Mouse (Mus musculus): ENCODE measurements around the gene Prdm16. TPM values are rescaled to one million over a fixed set of nuclear protein-coding genes. Genes with fewer than 3 reads are reported as not detected.

Gene Prdm16
- polyA plus RNA-seq, 1 experiment from 2014 or later, result 87.1 TPM

- Histone ChIP-seq H3K9me3 (ENCODE audit: control insufficient read depth, low read length) (no peaks in the 10 kb centered on the region), H3K4me2 (ENCODE audit: low read depth, severe bottlenecking) (no peak overlapping the region), H3K4me3 (ENCODE audit: low read depth, low read length) (no peak overlapping the region), H3K36me3 (ENCODE audit: control insufficient read depth, insufficient read depth, low read length) (0 out of 2 replicates have a peak, but pooled peaks cover 2% of the 10 kb centered on the region), H3K27ac (replicated peaks; ENCODE audit: low read depth, low read length) (no peak overlapping the region), H3K4me1 (ENCODE audit: control insufficient read depth, insufficient read depth, low read length) (peaks cover 56% of the 10 kb centered on the region), H3K27me3 (ENCODE audit: control insufficient read depth, insufficient read depth, low read length) (no peaks in the 10 kb centered on the region), H3K9ac (ENCODE audit: low read length) (no peak overlapping the region)
- DNase-seq (ENCODE audit: low spot score), result peak; percentile 71
- 7% methylated on average over 11 of the region's 11 CpGs for WGBS
- no peak for ATAC-seq (ENCODE audit: insufficient number of reproducible peaks, low FRiP score, low TSS enrichment, low read depth)
Observed at GRCm38 (mm10) chr4:154424681-154425080, 212.0 kb downstream of the Prdm16 start.

GRCm38 (mm10) chr4:154422431-154422913 is 214.2 kb downstream of the Prdm16 start:
- H3K36me3 ChIP-seq (ENCODE audit: control insufficient read depth, insufficient read depth, low read length), result no peaks in the 10 kb centered on the region
- WGBS, result 5% methylated on average over 10 of the region's 10 CpGs
- 0 out of 2 replicates have a peak overlapping the region, but pooled peaks have one; percentile 18 for H3K27ac ChIP-seq (replicated peaks; ENCODE audit: low read depth, low read length)
- H3K9ac ChIP-seq (ENCODE audit: low read length), result peak overlapping the region; percentile 32; the same call in 1 of the 2 replicates
- no peak for ATAC-seq (ENCODE audit: insufficient number of reproducible peaks, low FRiP score, low TSS enrichment, low read depth)
- no peak overlapping the region for H3K4me2 ChIP-seq (ENCODE audit: low read depth, severe bottlenecking)
- H3K4me3 ChIP-seq (ENCODE audit: low read depth, low read length), result no peak overlapping the region
- no peaks in the 10 kb centered on the region for H3K27me3 ChIP-seq (ENCODE audit: control insufficient read depth, insufficient read depth, low read length)
- H3K9me3 ChIP-seq (ENCODE audit: control insufficient read depth, low read length), result peaks cover 4% of the 10 kb centered on the region; the same call in 1 of the 2 replicates
- H3K4me1 ChIP-seq (ENCODE audit: control insufficient read depth, insufficient read depth, low read length), result peaks cover 52% of the 10 kb centered on the region
- peak; percentile 47 for DNase-seq (ENCODE audit: low spot score)

GRCm38 (mm10) chr4:154420749-154421148 is 215.9 kb downstream of the Prdm16 start:
- H3K9me3 ChIP-seq (ENCODE audit: control insufficient read depth, low read length), result peaks cover 4% of the 10 kb centered on the region; the same call in 1 of the 2 replicates
- no peak overlapping the region for H3K4me2 ChIP-seq (ENCODE audit: low read depth, severe bottlenecking)
- 86% methylated on average over 17 of the region's 17 CpGs for WGBS
- no peaks in the 10 kb centered on the region for H3K36me3 ChIP-seq (ENCODE audit: control insufficient read depth, insufficient read depth, low read length)
- no peak overlapping the region for H3K4me3 ChIP-seq (ENCODE audit: low read depth, low read length)
- ATAC-seq (ENCODE audit: insufficient number of reproducible peaks, low FRiP score, low TSS enrichment, low read depth) (no peak), DNase-seq (ENCODE audit: low spot score) (no peak)
- H3K4me1 ChIP-seq (ENCODE audit: control insufficient read depth, insufficient read depth, low read length), result peaks cover 50% of the 10 kb centered on the region
- H3K27me3 ChIP-seq (ENCODE audit: control insufficient read depth, insufficient read depth, low read length), result no peaks in the 10 kb centered on the region
- no peak overlapping the region for H3K27ac ChIP-seq (replicated peaks; ENCODE audit: low read depth, low read length)
- no peak overlapping the region for H3K9ac ChIP-seq (ENCODE audit: low read length)

- H3K27me3 ChIP-seq (ENCODE audit: control insufficient read depth, insufficient read depth, low read length), result no peaks in the 10 kb centered on the region
- H3K9me3 ChIP-seq (ENCODE audit: control insufficient read depth, low read length), result peaks cover 4% of the 10 kb centered on the region; the same call in 1 of the 2 replicates
- H3K4me2 ChIP-seq (ENCODE audit: low read depth, severe bottlenecking), result no peak overlapping the region
- H3K4me1 ChIP-seq (ENCODE audit: control insufficient read depth, insufficient read depth, low read length), result peaks cover 48% of the 10 kb centered on the region
- ATAC-seq (ENCODE audit: insufficient number of reproducible peaks, low FRiP score, low TSS enrichment, low read depth) (no peak), DNase-seq (ENCODE audit: low spot score) (no peak)
- no peak overlapping the region for H3K27ac ChIP-seq (replicated peaks; ENCODE audit: low read depth, low read length)
- 91% methylated on average over 4 of the region's 4 CpGs for WGBS
- H3K9ac ChIP-seq (ENCODE audit: low read length), result no peak overlapping the region
- H3K36me3 ChIP-seq (ENCODE audit: control insufficient read depth, insufficient read depth, low read length), result no peaks in the 10 kb centered on the region
- no peak overlapping the region for H3K4me3 ChIP-seq (ENCODE audit: low read depth, low read length)
Observed at GRCm38 (mm10) chr4:154419766-154420165, 216.9 kb downstream of the Prdm16 start.

GRCm38 (mm10) chr4:154418993-154419392 is 217.7 kb downstream of the Prdm16 start:
- DNase-seq (ENCODE audit: low spot score) (peak; percentile 53), ATAC-seq (ENCODE audit: insufficient number of reproducible peaks, low FRiP score, low TSS enrichment, low read depth) (no peak)
- Histone ChIP-seq H3K4me2 (ENCODE audit: low read depth, severe bottlenecking) (no peak overlapping the region), H3K4me1 (ENCODE audit: control insufficient read depth, insufficient read depth, low read length) (peaks cover 48% of the 10 kb centered on the region), H3K27me3 (ENCODE audit: control insufficient read depth, insufficient read depth, low read length) (no peaks in the 10 kb centered on the region), H3K27ac (replicated peaks; ENCODE audit: low read depth, low read length) (no peak overlapping the region), H3K9me3 (ENCODE audit: control insufficient read depth, low read length) (peaks cover 4% of the 10 kb centered on the region; the same call in 1 of the 2 replicates), H3K36me3 (ENCODE audit: control insufficient read depth, insufficient read depth, low read length) (no peaks in the 10 kb centered on the region), H3K9ac (ENCODE audit: low read length) (no peak overlapping the region), H3K4me3 (ENCODE audit: low read depth, low read length) (no peak overlapping the region)
- WGBS, result 37% methylated on average over 2 of the region's 2 CpGs

- peaks cover 48% of the 10 kb centered on the region for H3K4me1 ChIP-seq (ENCODE audit: control insufficient read depth, insufficient read depth, low read length)
- H3K4me2 ChIP-seq (ENCODE audit: low read depth, severe bottlenecking), result no peak overlapping the region
- no peak for ATAC-seq (ENCODE audit: insufficient number of reproducible peaks, low FRiP score, low TSS enrichment, low read depth)
- no peaks in the 10 kb centered on the region for H3K36me3 ChIP-seq (ENCODE audit: control insufficient read depth, insufficient read depth, low read length)
- DNase-seq (ENCODE audit: low spot score), result no peak
- no peak overlapping the region for H3K27ac ChIP-seq (replicated peaks; ENCODE audit: low read depth, low read length)
- H3K9me3 ChIP-seq (ENCODE audit: control insufficient read depth, low read length), result peaks cover 4% of the 10 kb centered on the region; the same call in 1 of the 2 replicates
- H3K27me3 ChIP-seq (ENCODE audit: control insufficient read depth, insufficient read depth, low read length), result no peaks in the 10 kb centered on the region
- no peak overlapping the region for H3K9ac ChIP-seq (ENCODE audit: low read length)
- H3K4me3 ChIP-seq (ENCODE audit: low read depth, low read length), result no peak overlapping the region
- 79% methylated on average over 4 of the region's 4 CpGs for WGBS
Observed at GRCm38 (mm10) chr4:154418327-154418744, 218.3 kb downstream of the Prdm16 start.

GRCm38 (mm10) chr4:154416728-154417127 is 219.9 kb downstream of the Prdm16 start:
- DNase-seq (ENCODE audit: low spot score), result peak; percentile 58
- H3K27me3 ChIP-seq (ENCODE audit: control insufficient read depth, insufficient read depth, low read length), result no peaks in the 10 kb centered on the region
- H3K4me2 ChIP-seq (ENCODE audit: low read depth, severe bottlenecking), result no peak overlapping the region
- H3K9ac ChIP-seq (ENCODE audit: low read length), result no peak overlapping the region
- peaks cover 4% of the 10 kb centered on the region; the same call in 1 of the 2 replicates for H3K9me3 ChIP-seq (ENCODE audit: control insufficient read depth, low read length)
- H3K36me3 ChIP-seq (ENCODE audit: control insufficient read depth, insufficient read depth, low read length), result no peaks in the 10 kb centered on the region
- H3K4me3 ChIP-seq (ENCODE audit: low read depth, low read length), result no peak overlapping the region
- peak overlapping the region; percentile 55; the same call in 1 of the 2 replicates for H3K27ac ChIP-seq (replicated peaks; ENCODE audit: low read depth, low read length)
- no peak for ATAC-seq (ENCODE audit: insufficient number of reproducible peaks, low FRiP score, low TSS enrichment, low read depth)
- WGBS, result 46% methylated on average over 6 of the region's 6 CpGs
- peaks cover 50% of the 10 kb centered on the region for H3K4me1 ChIP-seq (ENCODE audit: control insufficient read depth, insufficient read depth, low read length)

- no peak overlapping the region for H3K4me2 ChIP-seq (ENCODE audit: low read depth, severe bottlenecking)
- H3K4me3 ChIP-seq (ENCODE audit: low read depth, low read length), result no peak overlapping the region
- no peaks in the 10 kb centered on the region for H3K27me3 ChIP-seq (ENCODE audit: control insufficient read depth, insufficient read depth, low read length)
- no peak overlapping the region for H3K9ac ChIP-seq (ENCODE audit: low read length)
- DNase-seq (ENCODE audit: low spot score) (peak; percentile 62), ATAC-seq (ENCODE audit: insufficient number of reproducible peaks, low FRiP score, low TSS enrichment, low read depth) (0 out of 2 replicates have a peak, but pooled peaks have one; percentile 13)
- peak overlapping the region; percentile 79 for H3K27ac ChIP-seq (replicated peaks; ENCODE audit: low read depth, low read length)
- no peaks in the 10 kb centered on the region for H3K36me3 ChIP-seq (ENCODE audit: control insufficient read depth, insufficient read depth, low read length)
- H3K9me3 ChIP-seq (ENCODE audit: control insufficient read depth, low read length), result peaks cover 4% of the 10 kb centered on the region; the same call in 1 of the 2 replicates
- peaks cover 68% of the 10 kb centered on the region for H3K4me1 ChIP-seq (ENCODE audit: control insufficient read depth, insufficient read depth, low read length)
- 25% methylated on average over 4 of the region's 4 CpGs for WGBS
Observed at GRCm38 (mm10) chr4:154414885-154415284, 221.8 kb downstream of the Prdm16 start.

All from limb, embryonic 11.5 days (tissue).